Mouse (Mus musculus) ES-Bruce4 (cell line): ENCODE data around the gene Yy2. TPM values are rescaled to one million over a fixed set of nuclear protein-coding genes. Genes with fewer than 3 reads are reported as not detected.

Experiments used
- H3K27ac ChIP-seq: 2 replicates; pipeline ENCODE4 v1.5.1; 2012; ENCODE audit warnings: low read length, inconsistent platforms; ENCODE audit not compliant: insufficient read depth
- H3K27me3 ChIP-seq: 2 replicates; pipeline ENCODE4 v1.6.1; 2012; ENCODE audit warnings: mild to moderate bottlenecking, low read length, inconsistent platforms; ENCODE audit not compliant: control insufficient read depth, poor library complexity, insufficient read depth, severe bottlenecking
- H3K36me3 ChIP-seq: 2 replicates; pipeline ENCODE4 v1.6.1; 2012; ENCODE audit warnings: inconsistent platforms, mild to moderate bottlenecking, low read length, moderate library complexity; ENCODE audit not compliant: control insufficient read depth, poor library complexity, insufficient read depth, severe bottlenecking
- H3K4me1 ChIP-seq: one replicate; pipeline ENCODE4 v1.8.1; 2011; ENCODE audit warnings: low read length; ENCODE audit not compliant: control insufficient read depth, insufficient read depth
- H3K4me3 ChIP-seq: 2 replicates; pipeline ENCODE4 v1.5.1; 2011; ENCODE audit warnings: low read depth, mild to moderate bottlenecking, low read length
- H3K9ac ChIP-seq: 2 replicates; pipeline ENCODE4 v1.6.1; 2012; ENCODE audit warnings: low read depth, mild to moderate bottlenecking, inconsistent platforms; ENCODE audit not compliant: poor library complexity, severe bottlenecking
- H3K9me3 ChIP-seq: replicated peaks from 2 replicates; pipeline ENCODE4 v1.6.1; 2012; ENCODE audit warnings: mild to moderate bottlenecking, low read length, inconsistent platforms; ENCODE audit not compliant: control insufficient read depth, poor library complexity, insufficient read depth, severe bottlenecking
- CTCF ChIP-seq: IDR thresholded peaks from one replicate; pipeline ENCODE4 v1.8.1; 2011; ENCODE audit warnings: low read depth, low read length
- EP300 ChIP-seq: IDR thresholded peaks from 2 replicates; pipeline ENCODE4 v1.6.1; 2011; ENCODE audit warnings: low read depth, low read length; ENCODE audit not compliant: insufficient read depth
- POLR2A ChIP-seq: IDR thresholded peaks from one replicate; pipeline ENCODE4 v1.8.1; 2011; ENCODE audit warnings: low read length; ENCODE audit not compliant: insufficient read depth
- polyA plus RNA-seq: library from polyadenylated mRNA; stranded (reverse); fragments of >200 nt; gene quantifications from 2 replicates; pipeline ENCODE4 v1.2.4, GENCODE M21; 2011; ENCODE audit warnings: low read depth; ENCODE audit not compliant: missing spikeins, insufficient read depth, insufficient read length

The Yy2 gene
- polyA plus RNA-seq, 1 experiment, result 4.4 TPM

DNA sequence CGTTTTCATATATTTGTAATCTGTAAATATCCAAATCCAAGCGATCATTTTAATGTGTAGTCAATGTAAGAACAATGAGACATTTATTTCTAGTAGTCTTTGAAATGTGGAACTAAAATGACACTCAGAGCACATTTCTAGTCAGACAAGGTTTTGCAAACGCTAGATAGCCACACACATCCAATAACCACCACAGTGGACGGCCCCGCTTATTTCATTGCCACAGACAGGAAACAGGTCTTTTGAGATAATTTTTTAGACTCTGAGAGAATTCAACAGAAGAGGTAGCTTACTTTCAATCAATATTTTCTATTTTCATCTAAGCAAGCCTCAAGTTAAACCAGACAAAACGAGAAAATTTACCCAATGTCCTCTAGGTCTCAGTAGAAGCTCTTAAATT is 27.1 kb upstream of the Yy2 start:
- H3K4me1 ChIP-seq, result peaks cover 1% of the 10 kb centered on the region
- no peaks in the 10 kb centered on the region for H3K27me3 ChIP-seq
- H3K4me3 ChIP-seq, result no peak overlapping the region
- TF ChIP-seq POLR2A (no peak), EP300 (no peak), CTCF (no peak)
- H3K9ac ChIP-seq, result no peak overlapping the region; the same call in 1 of the 2 replicates
- H3K9me3 ChIP-seq, result no peaks in the 10 kb centered on the region
- no peak overlapping the region for H3K27ac ChIP-seq
- H3K36me3 ChIP-seq, result no peaks in the 10 kb centered on the region

DNA sequence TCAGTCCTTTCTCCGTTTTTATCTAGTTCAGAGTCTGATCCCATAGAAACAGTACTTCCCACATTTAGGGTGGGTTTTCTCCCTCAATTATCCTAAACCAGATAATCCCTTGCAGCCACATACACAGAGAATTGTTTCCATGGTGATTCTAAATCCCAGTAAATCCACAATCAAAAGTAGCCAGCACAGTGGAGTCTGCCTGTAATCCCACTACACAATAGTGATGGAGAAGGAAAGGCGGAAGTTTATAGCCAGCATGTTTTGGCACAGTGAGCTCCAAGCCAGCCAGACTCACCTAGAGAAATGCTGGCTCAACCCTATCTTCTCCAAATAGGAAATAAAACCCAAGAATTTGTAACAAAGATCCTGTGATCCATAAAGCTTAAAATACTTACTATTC is 25.8 kb upstream of the Yy2 start:
- Histone ChIP-seq H3K27ac (peak overlapping the region; percentile 83), H3K27me3 (no peaks in the 10 kb centered on the region), H3K9me3 (no peaks in the 10 kb centered on the region), H3K4me3 (no peak overlapping the region), H3K4me1 (no peaks in the 10 kb centered on the region), H3K9ac (peak overlapping the region; percentile 66; the same call in 1 of the 2 replicates), H3K36me3 (peaks cover 8% of the 10 kb centered on the region)
- no peak for TF ChIP-seq POLR2A

DNA sequence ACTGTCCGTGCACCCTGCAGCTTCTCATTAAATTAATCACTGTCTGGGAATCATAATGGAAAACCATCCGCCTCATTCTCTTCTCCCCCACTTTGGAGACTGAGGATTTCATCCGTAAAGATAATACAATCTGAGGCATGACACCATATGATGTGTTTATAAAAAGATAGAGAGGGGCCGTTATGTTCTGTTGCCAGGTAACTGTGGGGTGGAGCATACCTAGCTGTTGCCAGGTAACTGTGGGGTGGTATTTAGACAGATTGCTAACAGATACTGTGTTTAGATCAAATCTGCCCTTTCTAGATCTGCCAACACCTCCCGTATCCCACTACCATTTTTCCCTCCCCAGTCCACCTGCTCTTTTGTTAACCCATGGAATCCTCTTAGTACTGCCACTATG is 18.2 kb upstream of the Yy2 start:
- no peak for TF ChIP-seq CTCF
- TF ChIP-seq EP300, result no peak
- TF ChIP-seq POLR2A, result no peak
- peaks cover 8% of the 10 kb centered on the region for H3K36me3 ChIP-seq
- H3K4me3 ChIP-seq, result no peak overlapping the region
- no peak overlapping the region for H3K9ac ChIP-seq
- no peaks in the 10 kb centered on the region for H3K9me3 ChIP-seq
- no peaks in the 10 kb centered on the region for H3K27me3 ChIP-seq
- no peak overlapping the region for H3K27ac ChIP-seq
- H3K4me1 ChIP-seq, result no peaks in the 10 kb centered on the region

DNA sequence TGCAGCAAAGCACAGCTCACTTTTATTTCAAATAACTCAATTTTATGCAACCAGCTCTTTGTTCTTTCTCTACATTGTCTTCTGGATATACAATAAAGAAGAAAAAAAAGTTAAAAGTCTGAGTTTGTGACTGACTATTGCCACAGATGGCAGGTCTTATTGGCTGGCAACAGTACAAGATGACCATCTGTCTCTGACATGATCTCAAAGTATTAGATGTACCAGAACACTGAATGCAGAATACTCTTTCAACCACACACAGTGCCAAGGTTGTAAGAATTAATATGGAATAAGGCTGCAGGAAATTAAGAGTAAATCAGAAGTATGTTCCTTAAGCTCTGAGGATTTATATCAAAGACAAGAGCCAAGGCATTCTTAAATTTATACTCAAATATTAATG is 17.6 kb upstream of the Yy2 start:
- Histone ChIP-seq H3K27me3 (no peaks in the 10 kb centered on the region), H3K36me3 (peaks cover 11% of the 10 kb centered on the region)

DNA sequence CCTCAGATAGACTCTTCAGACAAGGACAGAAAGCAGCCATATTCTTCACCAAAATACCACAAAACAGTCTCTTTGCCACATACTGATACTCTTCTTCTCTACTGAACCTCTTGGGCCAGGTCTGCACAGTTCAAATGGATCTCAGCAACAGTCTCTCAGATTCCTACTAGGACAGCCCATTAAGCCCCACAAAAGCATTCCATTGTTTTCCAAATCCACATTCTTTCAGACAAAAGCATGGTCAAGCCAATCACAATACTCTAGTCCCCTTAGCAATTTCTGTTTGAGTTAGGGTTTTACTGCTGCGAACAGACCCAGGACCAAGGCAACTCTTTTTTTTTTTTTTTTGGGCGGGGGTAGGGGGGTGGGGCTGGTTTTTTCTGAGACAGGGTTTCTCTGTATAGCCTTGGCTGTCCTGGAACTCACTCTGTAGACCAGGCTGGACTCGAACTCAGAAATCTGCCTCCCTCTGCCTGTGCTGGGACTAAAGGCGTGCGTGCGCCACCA is 10.4 kb upstream of the Yy2 start:
- no peak for TF ChIP-seq CTCF
- TF ChIP-seq POLR2A, result no peak
- TF ChIP-seq EP300, result no peak

More for the DNA sequence above, 17.6 kb upstream of the Yy2 start:
- TF ChIP-seq CTCF (no peak), EP300 (no peak), POLR2A (no peak)
- Histone ChIP-seq H3K27ac (no peak overlapping the region), H3K9me3 (no peaks in the 10 kb centered on the region), H3K4me1 (no peaks in the 10 kb centered on the region), H3K4me3 (no peak overlapping the region), H3K9ac (no peak overlapping the region)

DNA sequence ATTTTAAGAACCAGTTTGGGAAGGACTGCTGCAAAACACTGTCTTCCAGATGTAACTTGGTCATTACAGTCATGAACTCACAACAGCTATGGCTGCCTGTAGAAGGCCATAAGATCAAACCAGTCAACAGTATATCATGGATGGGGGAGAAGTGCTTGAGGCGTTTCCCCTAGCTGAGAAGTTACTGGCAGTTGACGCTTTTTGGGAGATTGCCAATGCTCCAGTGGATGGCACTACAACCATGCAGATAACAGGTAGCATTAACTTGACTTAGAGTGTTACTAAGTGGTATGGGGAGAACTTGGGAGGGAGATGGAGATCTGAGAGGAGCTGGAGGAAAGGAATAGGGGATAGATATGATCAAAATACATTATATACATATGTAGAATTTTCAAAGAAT is 5.9 kb upstream of the Yy2 start:
- H3K27me3 ChIP-seq, result no peaks in the 10 kb centered on the region
- no peak overlapping the region for H3K9ac ChIP-seq
- no peak overlapping the region for H3K27ac ChIP-seq
- peaks cover 3% of the 10 kb centered on the region for H3K4me1 ChIP-seq
- TF ChIP-seq EP300 (no peak), POLR2A (no peak), CTCF (no peak)
- peaks cover 3% of the 10 kb centered on the region; the same call in 1 of the 2 replicates for H3K36me3 ChIP-seq
- no peaks in the 10 kb centered on the region for H3K9me3 ChIP-seq
- H3K4me3 ChIP-seq, result no peak overlapping the region

More for the DNA sequence above, 10.4 kb upstream of the Yy2 start:
- Histone ChIP-seq H3K27ac (peak overlapping the region; percentile 89), H3K4me1 (peaks cover 3% of the 10 kb centered on the region), H3K4me3 (no peak overlapping the region; the same call in 1 of the 2 replicates), H3K27me3 (no peaks in the 10 kb centered on the region), H3K36me3 (peaks cover 6% of the 10 kb centered on the region; the same call in 1 of the 2 replicates), H3K9ac (no peak overlapping the region), H3K9me3 (no peaks in the 10 kb centered on the region)
